Mouse (Mus musculus) thymus, adult 2 months (tissue): ENCODE measurements around the gene Lsamp. TPM values are rescaled to one million over a fixed set of nuclear protein-coding genes. Genes with fewer than 3 reads are reported as not detected.

ENCODE experiments used
- DNase-seq: peaks from one replicate; pipeline ENCODE4 v3.0.0; 2021
- H3K27ac ChIP-seq: fragments of 200-500 bp; 2 replicates; pipeline ENCODE4 v1.5.1; 2012; ENCODE audit warnings: low read length, control low read depth; ENCODE audit not compliant: control insufficient read depth, insufficient read depth
- H3K27me3 ChIP-seq: fragments of 200-500 bp; 2 replicates; pipeline ENCODE4 v1.6.1; 2012; ENCODE audit warnings: mild to moderate bottlenecking, low read length, moderate library complexity, mixed read lengths; ENCODE audit not compliant: control insufficient read depth, insufficient read depth
- H3K36me3 ChIP-seq: fragments of 200-500 bp; 2 replicates; pipeline ENCODE4 v1.6.1; 2012; ENCODE audit warnings: mild to moderate bottlenecking, low read length, moderate library complexity; ENCODE audit not compliant: control insufficient read depth, insufficient read depth
- H3K4me1 ChIP-seq: fragments of 200-500 bp; replicated peaks from 2 replicates; pipeline ENCODE4 v1.6.1; 2012; ENCODE audit warnings: low read length; ENCODE audit not compliant: control insufficient read depth, insufficient read depth
- H3K4me3 ChIP-seq: fragments of 200-500 bp; 2 replicates; pipeline ENCODE4 v1.5.1; 2012; ENCODE audit warnings: mild to moderate bottlenecking, low read length, control low read depth, moderate library complexity; ENCODE audit not compliant: control insufficient read depth, insufficient read depth
- CTCF ChIP-seq: fragments of 200-500 bp; IDR thresholded peaks from 2 replicates; pipeline ENCODE4 v1.5.1; 2012; ENCODE audit warnings: mild to moderate bottlenecking, control low read depth, low read length, moderate library complexity, borderline replicate concordance; ENCODE audit not compliant: control insufficient read depth, poor library complexity, insufficient read depth; ENCODE audit errors: extremely low read depth
- POLR2A ChIP-seq: fragments of 200-500 bp; IDR thresholded peaks from 2 replicates; pipeline ENCODE4 v1.6.1; 2012; ENCODE audit warnings: mild to moderate bottlenecking, low read length, control low read depth, moderate library complexity; ENCODE audit not compliant: control insufficient read depth, poor library complexity, insufficient read depth; ENCODE audit errors: extremely low read depth
- WGBS: fragments of 180-500 bp; shearing (Covaris S2); methylation state at CpG from one replicate; pipeline ENCODE4 v1.1.7; 2018; 5-methylcytosine and 5-hydroxymethylcytosine counted together
- polyA plus RNA-seq: library from polyadenylated mRNA; depleted of rRNA; stranded (reverse); fragments of >200 nt; gene quantifications from 2 replicates; pipeline ENCODE4 v1.2.3, GENCODE M21; 2012

Lsamp gene
- polyA plus RNA-seq, 1 experiment = 0.36 TPM

DNA sequence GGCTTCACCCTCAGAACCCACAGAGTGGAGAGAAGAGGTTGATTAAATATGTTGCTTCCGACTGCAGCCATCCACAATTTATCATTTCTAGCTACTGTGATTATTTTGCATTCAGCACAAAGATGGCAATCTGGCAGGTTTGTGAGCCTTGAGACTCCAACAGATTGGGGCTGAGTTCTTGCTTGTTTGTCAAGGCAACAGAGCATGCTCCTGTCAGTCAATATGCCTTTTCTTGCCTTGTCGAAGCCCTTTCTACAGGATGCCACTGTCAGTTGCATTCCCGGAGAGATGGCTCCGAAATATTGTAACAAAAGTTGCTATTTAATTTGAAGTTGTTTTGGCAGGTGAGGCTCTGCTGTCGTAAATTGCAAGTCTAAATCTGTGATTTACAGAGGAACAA lies 643.0 kb downstream of the Lsamp start:
- 90% methylated on average over 5 of the region's 5 CpGs for WGBS
- TF ChIP-seq POLR2A = no peak
- TF ChIP-seq CTCF = no peak
- H3K4me1 ChIP-seq = no peaks in the 10 kb centered on the region

DNA sequence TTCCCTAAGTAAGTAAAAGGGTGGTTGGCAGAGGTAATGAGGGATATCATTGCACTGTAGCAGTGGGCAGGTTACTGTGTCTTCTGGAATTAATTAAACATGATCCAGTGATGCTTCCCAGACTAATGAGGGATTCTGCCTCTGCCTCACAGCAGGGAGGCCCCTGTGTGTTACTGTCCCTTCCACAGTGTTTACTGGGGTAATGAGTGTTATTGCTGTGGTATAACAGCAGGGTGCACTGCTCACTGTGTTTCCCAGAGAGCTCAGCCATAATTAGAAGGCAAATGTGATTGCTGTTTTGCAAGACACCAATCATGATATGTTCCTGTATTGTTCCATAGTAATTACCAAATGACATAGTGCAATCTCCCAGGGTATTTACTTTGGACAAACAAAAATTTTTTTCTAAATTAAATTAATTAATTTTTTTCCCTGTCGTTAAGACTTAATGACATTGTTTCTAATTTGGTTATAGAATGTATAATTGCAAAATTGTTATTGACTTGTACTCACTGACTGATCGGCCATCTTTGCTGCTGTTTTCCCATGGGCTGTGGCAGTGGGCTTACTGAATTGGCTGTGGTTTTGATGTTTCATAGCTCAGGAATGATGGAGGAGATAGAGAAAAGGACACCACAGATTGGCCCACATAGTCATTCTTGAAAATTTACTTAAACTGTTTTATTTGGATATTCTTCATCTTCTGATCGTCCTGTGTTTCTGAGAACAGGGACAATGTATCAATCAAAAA lies 655.6 kb downstream of the Lsamp start:
- Histone ChIP-seq H3K27ac (no peak overlapping the region), H3K4me3 (no peak overlapping the region), H3K27me3 (no peaks in the 10 kb centered on the region), H3K36me3 (no peaks in the 10 kb centered on the region), H3K4me1 (no peaks in the 10 kb centered on the region)
- TF ChIP-seq POLR2A (no peak), CTCF (no peak)
- 85% methylated on average over 3 of the region's 3 CpGs for WGBS
- DNase-seq = no peak

More for the DNA sequence above, 643.0 kb downstream of the Lsamp start:
- H3K27ac ChIP-seq = no peak overlapping the region
- H3K27me3 ChIP-seq = no peaks in the 10 kb centered on the region
- H3K4me3 ChIP-seq = no peak overlapping the region
- DNase-seq = no peak
- no peaks in the 10 kb centered on the region for H3K36me3 ChIP-seq

DNA sequence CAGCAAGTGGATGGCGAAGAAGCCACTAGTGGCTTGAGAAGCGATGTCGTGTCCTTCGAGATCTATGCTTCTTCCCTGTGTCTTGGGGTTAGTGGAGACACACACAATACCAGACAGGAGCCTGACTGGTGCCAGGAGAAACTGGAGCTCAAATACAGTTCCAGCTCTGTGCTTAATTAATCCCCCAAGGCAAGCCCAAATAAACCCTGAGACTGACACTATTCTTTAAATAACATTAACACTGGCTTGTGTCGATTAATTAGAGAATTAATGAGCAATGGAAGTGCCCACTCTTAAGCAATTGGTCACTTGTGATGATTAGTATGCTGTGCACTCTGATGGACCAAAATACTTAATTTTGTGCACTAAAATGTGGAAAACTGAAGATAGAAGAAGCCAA lies 668.6 kb downstream of the Lsamp start:
- Histone ChIP-seq H3K4me3 (no peak overlapping the region), H3K4me1 (no peaks in the 10 kb centered on the region), H3K27ac (no peak overlapping the region), H3K36me3 (no peaks in the 10 kb centered on the region), H3K27me3 (no peaks in the 10 kb centered on the region)
- no peak for TF ChIP-seq CTCF
- no peak for TF ChIP-seq POLR2A
- WGBS = 97% methylated on average over 5 of the region's 5 CpGs
- no peak for DNase-seq

DNA sequence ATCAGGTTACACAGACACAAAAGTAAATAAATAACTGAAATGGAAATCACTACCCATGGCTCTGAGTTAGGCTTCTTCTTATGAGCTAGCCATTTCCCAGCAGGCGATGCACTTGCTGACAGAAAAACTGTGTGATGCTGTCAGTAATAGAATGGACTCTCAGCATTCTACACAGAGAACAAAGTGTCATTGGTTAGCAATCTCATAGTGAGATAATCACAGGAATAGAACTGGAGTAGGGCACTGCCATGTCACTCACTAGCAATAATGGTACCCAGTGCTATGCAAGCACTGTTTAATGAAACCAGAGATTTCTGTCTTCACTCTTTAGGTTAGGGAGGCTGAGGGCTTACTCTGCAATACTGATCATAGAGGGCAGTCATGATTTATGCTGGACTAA lies 669.3 kb downstream of the Lsamp start:
- H3K4me3 ChIP-seq = no peak overlapping the region
- no peaks in the 10 kb centered on the region for H3K36me3 ChIP-seq
- H3K27me3 ChIP-seq = no peaks in the 10 kb centered on the region
- no peaks in the 10 kb centered on the region for H3K4me1 ChIP-seq
- WGBS = 92% methylated on average over 1 of the region's 1 CpGs
- H3K27ac ChIP-seq = no peak overlapping the region
- no peak for DNase-seq
- TF ChIP-seq POLR2A (no peak), CTCF (no peak)

DNA sequence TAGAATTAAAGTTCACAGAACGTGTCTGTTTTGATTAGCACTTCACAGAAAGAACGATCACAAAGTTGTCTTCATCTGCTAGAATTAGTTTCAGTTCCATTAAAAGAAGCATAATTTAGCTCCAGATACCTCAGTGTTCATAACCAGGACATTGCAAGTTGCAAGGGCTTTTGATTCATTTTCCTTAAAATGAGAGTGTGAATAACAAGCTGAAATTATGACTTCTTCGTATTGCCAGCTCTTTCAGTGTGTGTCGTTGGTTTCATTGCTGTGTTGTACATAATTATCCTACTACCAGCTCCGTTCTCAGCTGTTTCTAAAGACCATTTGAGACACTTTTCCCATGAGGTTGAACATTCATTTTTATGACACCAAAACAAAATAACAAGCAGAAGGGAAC lies 672.2 kb downstream of the Lsamp start:
- WGBS = 91% methylated on average over 5 of the region's 5 CpGs
- no peak for TF ChIP-seq CTCF
- TF ChIP-seq POLR2A = no peak

DNA sequence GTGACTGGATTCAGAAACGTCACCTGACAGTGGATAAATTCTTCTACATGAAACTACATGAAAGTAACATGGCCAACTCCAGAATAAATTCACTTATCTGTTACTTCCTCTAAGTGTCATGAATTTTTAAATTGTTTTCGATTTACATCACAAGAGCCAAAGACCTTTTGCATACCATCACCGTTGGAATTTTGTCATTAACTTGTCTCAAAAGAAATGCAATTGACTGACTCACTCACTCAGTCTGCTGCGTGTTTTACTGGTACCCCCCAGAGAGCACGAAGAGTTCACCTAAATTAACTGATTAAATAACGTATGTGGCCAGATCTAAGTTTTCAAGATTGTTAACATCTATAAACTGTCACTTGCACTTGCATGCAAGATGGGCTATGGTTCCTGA lies 672.7 kb downstream of the Lsamp start:
- Histone ChIP-seq H3K27ac (no peak overlapping the region), H3K4me3 (no peak overlapping the region), H3K4me1 (no peaks in the 10 kb centered on the region), H3K36me3 (no peaks in the 10 kb centered on the region), H3K27me3 (no peaks in the 10 kb centered on the region)
- TF ChIP-seq POLR2A (no peak), CTCF (no peak)
- DNase-seq = no peak
- WGBS = 65% methylated on average over 6 of the region's 6 CpGs

More for the DNA sequence above, 672.2 kb downstream of the Lsamp start:
- H3K4me3 ChIP-seq = no peak overlapping the region
- no peaks in the 10 kb centered on the region for H3K27me3 ChIP-seq
- no peaks in the 10 kb centered on the region for H3K4me1 ChIP-seq
- DNase-seq = no peak
- no peak overlapping the region for H3K27ac ChIP-seq
- no peaks in the 10 kb centered on the region for H3K36me3 ChIP-seq
